Mouse (Mus musculus) bone marrow, adult 2 months (tissue): ENCODE data around the gene Olfr574. TPM values are rescaled to one million over a fixed set of nuclear protein-coding genes. Genes with fewer than 3 reads are reported as not detected.

Source experiments
- H3K27ac ChIP-seq: fragments of 200-500 bp; 2 replicates; pipeline ENCODE4 v1.5.1; 2012; ENCODE audit warnings: low read depth, mild to moderate bottlenecking, control low read depth, inconsistent platforms, low read length; ENCODE audit not compliant: control insufficient read depth, poor library complexity, insufficient read depth
- H3K4me1 ChIP-seq: fragments of 200-500 bp; 2 replicates; pipeline ENCODE4 v1.6.1; 2011; ENCODE audit warnings: low read length; ENCODE audit not compliant: control insufficient read depth, insufficient read depth
- H3K4me3 ChIP-seq: fragments of 200-500 bp; replicated peaks from 2 replicates; pipeline ENCODE3; 2011; ENCODE audit warnings: mild to moderate bottlenecking, low read depth, low read length, control low read depth; ENCODE audit not compliant: control insufficient read depth
- CTCF ChIP-seq: fragments of 200-500 bp; IDR thresholded peaks from 2 replicates; pipeline ENCODE4 v1.5.1; 2011; ENCODE audit warnings: low read length, control low read depth; ENCODE audit not compliant: control insufficient read depth, insufficient read depth
- POLR2A ChIP-seq: fragments of 200-500 bp; IDR thresholded peaks from 2 replicates; pipeline ENCODE4 v1.6.1; 2011; ENCODE audit warnings: low read depth, mild to moderate bottlenecking, control low read depth, low read length, borderline replicate concordance; ENCODE audit not compliant: control insufficient read depth
- WGBS: fragments of 180-500 bp; shearing (Covaris S2); methylation state at CpG from one replicate; pipeline ENCODE4 v1.1.7; 2018; 5-methylcytosine and 5-hydroxymethylcytosine counted together
- polyA plus RNA-seq: library from polyadenylated mRNA; stranded (reverse); fragments of >200 nt; gene quantifications from 2 replicates; pipeline ENCODE4 v1.2.4, GENCODE M21; 2011; ENCODE audit warnings: low replicate concordance; ENCODE audit not compliant: missing spikeins, insufficient read depth, insufficient read length

The Olfr574 gene
- polyA plus RNA-seq, 1 experiment = not detected

DNA sequence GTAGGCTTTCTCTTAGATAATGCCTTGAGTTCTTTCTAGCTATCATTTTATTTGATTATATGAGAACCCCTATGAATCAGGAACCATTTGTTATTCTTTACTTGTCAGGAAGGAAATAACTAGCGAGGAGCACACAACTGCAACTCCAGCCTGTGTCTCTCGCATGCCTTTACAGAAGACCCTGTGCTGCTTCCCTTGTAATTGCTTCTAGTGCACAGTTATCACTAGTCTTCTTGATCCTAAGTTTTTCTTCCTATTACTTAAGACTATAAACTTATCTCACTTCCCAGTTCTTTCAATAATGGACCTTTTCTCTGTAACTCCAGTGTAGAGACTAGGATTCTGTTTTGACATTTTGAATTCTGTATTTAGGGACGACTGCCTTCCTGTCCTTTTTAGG lies 9.9 kb downstream of the Olfr574 start:
- WGBS = 66% methylated on average over 3 of the region's 3 CpGs
- no peak for TF ChIP-seq CTCF
- no peak for TF ChIP-seq POLR2A
- no peak overlapping the region for H3K27ac ChIP-seq
- H3K4me1 ChIP-seq = no peaks in the 10 kb centered on the region
- no peak overlapping the region for H3K4me3 ChIP-seq

DNA sequence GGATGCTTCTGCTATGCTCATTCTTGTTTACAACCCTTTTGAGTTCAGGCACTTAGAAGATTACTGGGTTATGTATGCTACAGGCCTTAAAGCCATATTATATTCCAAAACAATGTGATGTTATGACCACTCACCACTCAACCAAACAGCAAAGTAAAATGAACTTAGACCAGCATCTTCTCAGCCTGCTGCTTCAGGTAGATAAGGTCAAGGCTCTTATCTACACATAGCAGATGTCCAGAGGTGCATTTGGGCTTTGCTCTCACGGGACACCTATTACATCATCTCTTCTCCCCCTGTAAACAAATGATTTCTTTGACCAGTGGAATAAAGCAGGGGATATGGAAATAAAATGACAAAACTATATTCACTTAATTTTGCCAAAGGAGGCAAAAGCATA lies 10.3 kb downstream of the Olfr574 start, which contains the start of gene Olfr575:
TSS of gene Olfr575 (minus strand) at position 183 of the 400 bp plus-strand sequence.
- no peak within 1 kb of the TSS for H3K27ac ChIP-seq

DNA sequence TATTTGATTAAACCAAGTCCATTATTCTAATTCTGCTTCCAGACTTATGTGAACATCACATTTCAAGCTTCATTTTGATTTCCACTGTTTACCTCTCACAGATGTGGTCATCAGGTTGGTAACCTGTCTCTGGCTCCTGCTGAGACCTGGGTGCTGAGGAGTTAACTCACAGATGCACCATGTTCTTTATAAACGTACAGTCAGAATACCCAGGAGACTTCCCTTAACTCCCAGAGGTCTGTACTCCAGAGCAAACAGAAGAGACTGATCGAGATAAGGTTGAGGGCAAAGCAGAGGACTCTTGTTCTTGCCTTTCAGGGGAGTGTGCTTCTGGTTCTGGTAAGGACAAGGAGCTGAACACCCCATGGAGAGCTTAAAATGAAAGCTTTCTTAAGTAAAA lies 14.1 kb downstream of the Olfr574 start, which contains the start of gene Olfr576:
TSS of gene Olfr576 (plus strand) at position 301 of the 400 bp plus-strand sequence.
- 33% methylated on average over 2 of the region's 2 CpGs for WGBS

More for the DNA sequence above, 10.3 kb downstream of the Olfr574 start, which contains the start of gene Olfr575:
- H3K4me1 ChIP-seq = no peaks in the 10 kb centered on the region
- no peak for TF ChIP-seq CTCF
- no peak for TF ChIP-seq POLR2A
- 30% methylated on average over 1 of the region's 1 CpGs for WGBS
- H3K4me3 ChIP-seq = no peak within 1 kb of the TSS

DNA sequence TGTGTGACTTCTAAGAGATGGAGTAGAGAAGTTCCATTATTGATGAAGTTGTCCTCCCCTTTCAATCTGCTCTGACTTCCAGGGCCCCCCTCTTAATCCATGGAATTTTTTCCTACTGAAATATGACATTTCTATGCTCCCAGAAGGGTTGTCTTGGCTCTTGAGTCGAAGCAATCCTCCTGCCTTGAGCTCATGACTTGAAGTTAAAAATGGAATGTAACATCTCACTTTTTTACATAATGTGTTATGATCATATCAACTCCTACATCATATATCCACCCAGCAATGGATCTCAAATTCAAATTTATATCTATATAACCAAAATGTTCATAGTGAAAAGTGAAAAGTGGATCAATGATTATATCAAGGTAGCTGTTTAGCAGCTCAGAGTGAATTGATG lies 26.1 kb downstream of the Olfr574 start:
- TF ChIP-seq CTCF = no peak
- no peak for TF ChIP-seq POLR2A
- Histone ChIP-seq H3K4me3 (no peak overlapping the region), H3K4me1 (no peaks in the 10 kb centered on the region), H3K27ac (no peak overlapping the region)
- WGBS = 32% methylated on average over 1 of the region's 1 CpGs

More for the DNA sequence above, 14.1 kb downstream of the Olfr574 start, which contains the start of gene Olfr576:
- no peak for TF ChIP-seq CTCF
- TF ChIP-seq POLR2A = no peak
- Histone ChIP-seq H3K27ac (no peak within 1 kb of the TSS), H3K4me3 (no peak within 1 kb of the TSS), H3K4me1 (no peaks in the 10 kb centered on the region)

DNA sequence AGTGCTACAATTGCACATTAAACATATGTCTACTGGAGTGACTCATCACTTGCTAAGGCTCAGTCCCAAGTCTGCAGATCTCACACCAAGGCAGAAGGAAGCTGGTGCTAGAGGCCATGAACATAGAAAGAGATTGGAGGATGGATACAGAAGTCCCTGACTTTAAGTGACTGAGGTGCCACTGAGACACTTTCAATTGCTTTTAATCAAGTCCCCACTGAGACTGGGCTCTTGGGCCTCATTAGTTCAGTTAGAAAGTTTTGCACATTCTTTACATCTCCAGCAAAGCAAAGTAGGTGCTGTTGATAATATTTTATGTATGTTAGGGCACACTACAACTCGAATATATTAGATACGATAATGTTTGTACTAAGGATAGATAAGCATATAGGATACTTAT lies 27.6 kb downstream of the Olfr574 start, which contains the start of gene Olfr577:
TSS of gene Olfr577 (minus strand) at position 101 of the 400 bp plus-strand sequence.
- Histone ChIP-seq H3K27ac (no peak within 1 kb of the TSS), H3K4me3 (no peak within 1 kb of the TSS), H3K4me1 (no peaks in the 10 kb centered on the region)
- 68% methylated on average over 2 of the region's 2 CpGs for WGBS
- no peak for TF ChIP-seq CTCF
- TF ChIP-seq POLR2A = no peak

DNA sequence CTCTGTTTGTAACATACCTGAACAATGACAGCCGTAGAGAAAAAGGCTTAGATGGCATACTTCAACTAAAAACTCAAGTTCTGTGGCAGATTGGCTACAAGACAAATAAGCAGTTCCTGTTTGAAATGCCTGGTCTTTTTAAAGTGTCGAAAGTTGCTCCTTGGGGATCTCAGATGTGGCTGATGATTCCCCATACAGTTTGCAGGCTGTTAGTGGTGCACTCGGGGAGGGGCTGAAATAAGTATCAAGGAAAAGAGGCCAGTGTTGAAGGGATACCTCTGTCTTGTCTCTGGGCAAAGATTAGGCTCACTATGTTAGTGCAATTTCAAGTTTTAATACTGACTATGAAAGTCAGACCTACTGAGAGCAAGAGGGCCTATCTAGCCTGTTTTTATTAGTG lies 41.0 kb downstream of the Olfr574 start, which contains the start of gene Olfr578:
TSS of gene Olfr578 (minus strand) at position 101 of the 400 bp plus-strand sequence.
- TF ChIP-seq POLR2A (no peak), CTCF (no peak)
- H3K27ac ChIP-seq = no peak within 1 kb of the TSS
- 67% methylated on average over 3 of the region's 3 CpGs for WGBS
- no peak within 1 kb of the TSS for H3K4me3 ChIP-seq
- no peaks in the 10 kb centered on the region for H3K4me1 ChIP-seq

Other genes with a start within 250 kb of the Olfr574 start
- not detected in 2 replicates for gene Olfr558, start 246.3 kb upstream of the Olfr574 start, polyA plus RNA-seq
- gene Olfr33, start 229.4 kb upstream of the Olfr574 start, polyA plus RNA-seq = not detected in 2 replicates
- gene Olfr559, start 221.0 kb upstream of the Olfr574 start, polyA plus RNA-seq = not detected in 2 replicates
- gene Olfr560, start 189.1 kb upstream of the Olfr574 start, polyA plus RNA-seq = not detected in 2 replicates
- gene Olfr78, start 189.0 kb upstream of the Olfr574 start, polyA plus RNA-seq = 0.29 TPM in 1 of 2 replicates, not detected in the other
- not detected in 2 replicates for gene Olfr561, start 177.2 kb upstream of the Olfr574 start, polyA plus RNA-seq
- not detected in 2 replicates for gene Olfr564, start 145.0 kb upstream of the Olfr574 start, polyA plus RNA-seq
- gene Olfr566, start 89.7 kb upstream of the Olfr574 start, polyA plus RNA-seq = not detected in 2 replicates
- gene Olfr568, start 71.3 kb upstream of the Olfr574 start, polyA plus RNA-seq = not detected in 2 replicates
- not detected in 2 replicates for gene Olfr569, start 57.6 kb upstream of the Olfr574 start, polyA plus RNA-seq
- gene Olfr570, start 53.9 kb upstream of the Olfr574 start, polyA plus RNA-seq = not detected in 2 replicates
- gene Olfr571, start 30.9 kb upstream of the Olfr574 start, polyA plus RNA-seq = 0.90 and 1.1 TPM in 2 replicates
- not detected in 2 replicates for gene Olfr572, start 24.1 kb upstream of the Olfr574 start, polyA plus RNA-seq
- gene Olfr573-ps1, start 5.9 kb upstream of the Olfr574 start, polyA plus RNA-seq = not detected in 2 replicates
- gene Olfr575, start 10.3 kb downstream of the Olfr574 start, polyA plus RNA-seq = not detected in 2 replicates
- gene Olfr576, start 14.2 kb downstream of the Olfr574 start, polyA plus RNA-seq = not detected in 2 replicates
- gene Olfr577, start 27.5 kb downstream of the Olfr574 start, polyA plus RNA-seq = not detected in 2 replicates
- gene Olfr578, start 40.9 kb downstream of the Olfr574 start, polyA plus RNA-seq = not detected in 2 replicates
- not detected in 2 replicates for gene Olfr582, start 89.6 kb downstream of the Olfr574 start, polyA plus RNA-seq
- gene Olfr583, start 102.8 kb downstream of the Olfr574 start, polyA plus RNA-seq = not detected in 2 replicates
- not detected in 2 replicates for gene Olfr584, start 133.4 kb downstream of the Olfr574 start, polyA plus RNA-seq
- not detected in 2 replicates for gene Olfr585, start 149.3 kb downstream of the Olfr574 start, polyA plus RNA-seq
- not detected in 2 replicates for gene Olfr586, start 177.2 kb downstream of the Olfr574 start, polyA plus RNA-seq
- gene Olfr588-ps1, start 192.4 kb downstream of the Olfr574 start, polyA plus RNA-seq = not detected in 2 replicates
- not detected in 2 replicates for gene Olfr589, start 207.9 kb downstream of the Olfr574 start, polyA plus RNA-seq
- gene Olfr591, start 229.9 kb downstream of the Olfr574 start, polyA plus RNA-seq = not detected in 2 replicates
- gene Olfr592, start 236.3 kb downstream of the Olfr574 start, polyA plus RNA-seq = not detected in 2 replicates